Mouse (Mus musculus) cerebellum, postnatal 14 days (tissue): ENCODE results near the gene Ap1b1.

Experiments
- DNase-seq, 2 experiments: peaks; one replicate each; pipeline ENCODE4 v3.0.0; 2021; ENCODE audit warnings: mixed read lengths in 2 of 2

Gene Ap1b1

GRCm38 (mm10) chr11:5037146-5037854 is 50.7 kb downstream of the Ap1b1 start:
- DNase-seq: peak; percentile 78 to 84

GRCm38 (mm10) chr11:5040585-5040984 is 54.0 kb downstream of the Ap1b1 start:
- no peak for DNase-seq

- DNase-seq: no peak
Measured at GRCm38 (mm10) chr11:5041144-5041780, 54.6 kb downstream of the Ap1b1 start.

GRCm38 (mm10) chr11:5042645-5043381 is 56.2 kb downstream of the Ap1b1 start:
- DNase-seq: peak; percentile 56 to 66

GRCm38 (mm10) chr11:5046321-5046926 is 59.8 kb downstream of the Ap1b1 start:
- no peak for DNase-seq

GRCm38 (mm10) chr11:5051629-5052028 is 65.0 kb downstream of the Ap1b1 start:
- no peak for DNase-seq

GRCm38 (mm10) chr11:5052200-5052854 is 65.7 kb downstream of the Ap1b1 start:
- DNase-seq: no peak

GRCm38 (mm10) chr11:5054151-5054550 is 67.5 kb downstream of the Ap1b1 start:
- no peak for DNase-seq

GRCm38 (mm10) chr11:5054874-5055273 is 68.2 kb downstream of the Ap1b1 start:
- DNase-seq: no peak

GRCm38 (mm10) chr11:5055945-5056938 is 69.6 kb downstream of the Ap1b1 start:
- no peak for DNase-seq

GRCm38 (mm10) chr11:5057064-5057463 is 70.4 kb downstream of the Ap1b1 start:
- DNase-seq: no peak

- no peak for DNase-seq
Measured at GRCm38 (mm10) chr11:5057541-5057855, 70.9 kb downstream of the Ap1b1 start.

GRCm38 (mm10) chr11:5057856-5058641 is 71.4 kb downstream of the Ap1b1 start, which contains the start of gene Rasl10a:
Rasl10a (plus strand) TSS chr11:5058128.
- no peak for DNase-seq

- DNase-seq: no peak
Measured at GRCm38 (mm10) chr11:5058783-5059182, 72.2 kb downstream of the Ap1b1 start.

- no peak for DNase-seq
Measured at GRCm38 (mm10) chr11:5059230-5059629, 72.6 kb downstream of the Ap1b1 start.

GRCm38 (mm10) chr11:5059704-5060156 is 73.1 kb downstream of the Ap1b1 start:
- peak; percentile 57 to 77 for DNase-seq

- peak in 1 of 2 experiments; percentile 34 for DNase-seq
Measured at GRCm38 (mm10) chr11:5060756-5061412, 74.3 kb downstream of the Ap1b1 start.

- DNase-seq: peak; percentile 76 to 85
Measured at GRCm38 (mm10) chr11:5061413-5062139, 75.0 kb downstream of the Ap1b1 start.

GRCm38 (mm10) chr11:5062326-5062725 is 75.7 kb downstream of the Ap1b1 start:
- DNase-seq: no peak
